Mouse (Mus musculus): Measurements from ENCODE around the gene Fmnl2.

DNA sequence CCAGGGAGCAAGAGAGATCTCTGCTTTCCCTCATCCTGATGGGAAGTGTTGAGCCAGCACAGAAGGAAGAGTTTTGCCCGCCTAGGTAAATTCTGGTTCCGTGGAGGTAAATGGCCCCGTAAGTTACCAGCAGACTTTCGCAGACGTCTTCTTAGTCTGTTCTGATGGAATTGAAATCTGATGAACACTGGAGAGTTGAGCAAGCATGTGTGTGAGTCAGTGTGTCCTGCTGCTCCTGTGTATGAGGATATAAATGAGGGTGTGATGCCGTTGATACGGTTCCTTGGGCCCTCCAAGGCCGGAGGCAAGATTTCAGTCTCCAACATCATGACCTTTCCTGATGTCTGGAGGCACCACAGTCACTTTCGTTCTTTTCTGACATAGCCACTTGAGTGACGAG, 98.2 kb downstream of the Fmnl2 start:
- TF ChIP-seq CTCF (IDR thresholded peaks at IDR 0.05; ENCODE audit: low read depth) (no peak), EP300 (IDR thresholded peaks at IDR 0.05; ENCODE audit: low read depth) (no peak)

All from liver, postnatal 0 days (tissue).